Mouse (Mus musculus) midbrain, embryonic 10.5 days (tissue): ENCODE data around the gene Ddrgk1. TPM values are rescaled to one million over a fixed set of nuclear protein-coding genes. Genes with fewer than 3 reads are reported as not detected.
A peak's percentile ranks its signal among the peaks of the same experiment; 100 is the strongest.

Experiments used
- DNase-seq: peaks from one replicate; pipeline ENCODE4 v3.0.0-alpha.2; 2017; ENCODE audit warnings: low spot score
- H3K27ac ChIP-seq: fragments of 300-500 bp; sonication (generic); replicated peaks from 2 replicates; pipeline ENCODE4 v1.5.1; 2016; ENCODE audit warnings: mild to moderate bottlenecking
- H3K27me3 ChIP-seq: fragments of 300-500 bp; sonication (generic); 2 replicates; pipeline ENCODE4 v1.6.1; 2016; ENCODE audit warnings: low read depth, mild to moderate bottlenecking; ENCODE audit not compliant: poor library complexity, severe bottlenecking
- H3K36me3 ChIP-seq: fragments of 300-500 bp; sonication (generic); 2 replicates; pipeline ENCODE4 v1.6.1; 2016; ENCODE audit warnings: mild to moderate bottlenecking, moderate library complexity
- H3K4me1 ChIP-seq: fragments of 300-500 bp; sonication (generic); 2 replicates; pipeline ENCODE4 v1.6.1; 2016
- H3K4me3 ChIP-seq: fragments of 300-500 bp; sonication (generic); 2 replicates; pipeline ENCODE4 v1.5.1; 2016; ENCODE audit warnings: mild to moderate bottlenecking, moderate library complexity
- H3K9me3 ChIP-seq: fragments of 300-500 bp; sonication (generic); replicated peaks from 2 replicates; pipeline ENCODE4 v1.6.1; 2016; ENCODE audit warnings: mild to moderate bottlenecking
- WGBS: fragments of 180-500 bp; shearing (Covaris S2); methylation state at CpG from one replicate; pipeline ENCODE4 v1.1.7; 2016; 5-methylcytosine and 5-hydroxymethylcytosine counted together
- polyA plus RNA-seq: library from polyadenylated mRNA; unstranded; fragments of >200 nt; fragmentation: Nextera tagmentation; extraction: Ambion mirVana; gene quantifications from 2 replicates; pipeline ENCODE4 v1.2.1, GENCODE M21; 2016

Gene Ddrgk1
- polyA plus RNA-seq, result 40.6 and 45.6 TPM in 2 replicates

DNA sequence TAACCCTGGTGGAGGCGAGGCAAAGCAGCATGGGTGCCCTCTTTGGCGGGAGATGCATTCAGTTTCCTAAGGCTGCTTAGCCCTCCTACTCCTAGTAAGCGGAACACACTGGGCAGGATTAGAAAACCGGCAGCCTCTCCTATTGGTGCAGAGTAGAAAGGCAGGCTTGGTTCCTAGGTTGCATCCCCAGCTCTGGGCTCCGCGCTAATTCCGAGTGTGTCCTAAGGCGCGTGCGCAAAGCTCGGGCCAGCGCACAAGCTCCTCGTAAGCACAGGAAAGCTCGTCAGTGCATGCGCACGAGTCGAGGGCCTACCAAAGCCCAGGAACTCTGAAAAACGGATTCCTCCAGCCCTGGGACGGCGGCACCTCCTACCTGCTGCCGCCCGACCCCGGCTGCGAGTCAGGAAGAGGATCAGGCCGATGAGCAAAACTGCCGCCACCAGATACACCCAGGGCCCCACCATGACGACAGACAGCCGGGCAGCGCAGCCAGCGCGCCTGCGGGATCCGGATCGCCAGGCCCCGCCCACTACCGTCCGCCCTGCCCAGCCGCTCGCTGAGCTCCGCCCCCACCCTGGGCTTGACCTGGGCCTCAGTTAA is at the start of gene Ddrgk1:
TSS of gene Ddrgk1 (minus strand) at position 558 of the 600 bp plus-strand sequence.
- Histone ChIP-seq H3K27me3 (no peaks in the 10 kb centered on the region), H3K4me3 (peak within 1 kb of the TSS; percentile 71), H3K36me3 (peaks cover 37% of the 10 kb centered on the region), H3K4me1 (peaks cover 45% of the 10 kb centered on the region), H3K9me3 (no peaks in the 10 kb centered on the region), H3K27ac (peak within 1 kb of the TSS; percentile 98)
- DNase-seq, result peak; percentile 95
- 0% methylated on average over 40 of the region's 40 CpGs for WGBS

DNA sequence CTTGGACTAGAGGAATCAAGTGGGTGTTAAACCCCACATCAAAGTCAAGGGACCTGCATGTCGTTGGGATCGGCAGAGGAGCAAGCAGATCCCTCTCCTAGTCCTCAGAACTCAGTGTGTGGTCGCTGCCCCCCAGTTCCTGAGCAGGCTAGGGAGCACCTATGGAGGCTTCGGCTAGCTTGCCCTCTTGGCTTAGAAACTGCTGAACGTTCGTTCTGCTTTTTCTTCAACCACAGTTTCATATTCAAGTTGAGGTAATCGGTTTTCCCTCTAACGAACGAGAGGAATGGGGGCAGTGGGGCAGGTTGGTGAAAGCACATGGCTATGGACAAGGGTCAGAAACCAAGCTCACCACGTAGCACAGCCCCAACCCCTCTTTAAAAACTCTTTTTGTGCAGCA is 42.6 kb upstream of the Ddrgk1 start:
- WGBS, result 71% methylated on average over 10 of the region's 10 CpGs
- H3K36me3 ChIP-seq, result peaks cover 27% of the 10 kb centered on the region
- no peak overlapping the region; the same call in 1 of the 2 replicates for H3K27ac ChIP-seq
- no peak overlapping the region for H3K4me3 ChIP-seq
- no peaks in the 10 kb centered on the region for H3K9me3 ChIP-seq
- DNase-seq, result no peak
- H3K4me1 ChIP-seq, result peaks cover 9% of the 10 kb centered on the region
- no peaks in the 10 kb centered on the region for H3K27me3 ChIP-seq

DNA sequence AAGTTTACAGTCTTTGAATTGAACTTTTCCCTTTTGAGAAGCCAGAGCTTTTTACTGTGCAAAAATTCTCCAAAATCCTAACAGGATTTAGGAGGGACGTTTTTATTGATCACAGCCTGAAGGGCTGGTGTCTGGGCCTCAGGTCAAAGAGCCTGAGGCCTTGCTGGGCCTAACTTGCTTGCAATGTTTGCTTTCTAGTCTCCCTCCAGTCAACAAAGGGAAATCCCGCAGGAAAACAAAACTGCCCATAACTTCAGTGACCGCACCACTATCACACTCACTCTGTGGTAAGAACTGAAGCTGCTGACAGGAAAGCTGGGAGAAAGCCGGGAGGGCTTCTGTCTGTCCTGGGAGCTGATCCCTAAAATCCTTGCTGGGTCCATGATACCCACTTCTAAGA is 42.1 kb upstream of the Ddrgk1 start:
- 69% methylated on average over 4 of the region's 4 CpGs for WGBS
- H3K27ac ChIP-seq, result no peak overlapping the region; the same call in 1 of the 2 replicates
- H3K9me3 ChIP-seq, result no peaks in the 10 kb centered on the region
- H3K4me3 ChIP-seq, result no peak overlapping the region
- no peak for DNase-seq
- H3K4me1 ChIP-seq, result peaks cover 9% of the 10 kb centered on the region
- peaks cover 23% of the 10 kb centered on the region for H3K36me3 ChIP-seq
- no peaks in the 10 kb centered on the region for H3K27me3 ChIP-seq

DNA sequence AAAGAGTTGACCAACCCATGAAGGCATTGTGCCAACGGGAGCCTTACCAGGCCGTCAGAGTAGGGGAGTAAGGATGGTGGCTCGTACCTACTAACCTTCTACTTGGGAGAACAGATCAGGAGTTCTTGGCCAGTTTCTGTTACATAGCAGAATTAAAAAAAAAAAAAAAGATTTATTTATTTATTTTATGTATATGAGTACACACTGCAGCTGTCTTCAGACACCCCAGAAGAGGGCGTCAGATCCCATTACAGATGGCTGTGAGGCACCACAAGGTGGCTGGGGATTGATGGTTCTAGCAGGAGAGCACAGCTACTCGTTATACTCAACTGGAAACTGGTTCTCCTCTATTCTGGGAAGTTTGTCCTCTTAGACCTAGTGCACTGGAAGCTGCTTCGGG is 40.7 kb upstream of the Ddrgk1 start:
- Histone ChIP-seq H3K36me3 (peaks cover 11% of the 10 kb centered on the region), H3K4me3 (no peak overlapping the region), H3K27me3 (peaks cover 7% of the 10 kb centered on the region; the same call in 1 of the 2 replicates), H3K9me3 (no peaks in the 10 kb centered on the region), H3K4me1 (peaks cover 9% of the 10 kb centered on the region), H3K27ac (no peak overlapping the region)
- 73% methylated on average over 6 of the region's 6 CpGs for WGBS
- no peak for DNase-seq

DNA sequence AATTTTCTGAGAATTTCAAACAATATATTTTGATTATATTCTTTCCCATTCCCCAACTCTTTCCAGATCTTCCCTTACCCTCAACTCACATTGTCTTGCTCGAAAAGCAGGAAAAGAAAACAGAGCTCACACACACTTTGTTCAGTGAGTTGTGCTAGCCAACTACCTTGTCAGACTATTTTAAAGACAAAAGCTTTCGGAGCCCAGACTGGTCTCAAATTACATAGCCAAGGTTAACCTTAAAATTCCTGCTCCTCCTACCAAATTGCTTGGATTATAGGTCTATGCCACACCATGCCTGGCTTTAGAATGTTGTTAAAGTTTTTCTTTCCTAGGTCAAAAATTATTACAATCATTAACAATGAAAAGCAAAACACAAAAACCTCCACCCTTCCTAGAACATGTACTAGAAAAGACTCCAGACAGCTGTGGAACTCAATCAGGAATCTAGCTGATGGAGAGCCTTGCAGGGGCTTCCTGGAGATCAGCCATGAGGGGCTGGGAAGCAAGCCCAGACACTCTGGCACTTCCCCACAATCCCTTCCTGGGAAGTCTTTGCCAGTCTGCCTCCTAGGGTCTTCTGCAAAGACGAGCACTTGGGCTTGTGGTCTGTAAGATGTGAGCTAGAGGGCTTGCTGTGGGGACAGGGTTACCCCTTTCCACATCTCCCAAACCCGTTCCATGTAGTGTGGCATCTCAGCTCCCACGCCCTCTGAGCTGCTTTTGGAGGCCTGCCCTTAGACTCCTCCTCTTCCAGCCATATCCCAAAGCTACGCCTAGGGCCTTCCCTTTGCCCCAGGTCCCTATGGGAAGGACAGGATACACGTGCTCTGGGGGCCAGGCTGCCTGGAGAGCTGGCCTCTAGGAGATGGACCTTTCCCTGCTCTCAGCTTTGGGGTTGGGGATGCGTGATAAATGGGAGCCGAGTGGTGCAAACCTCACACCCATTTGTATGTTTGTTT is 39.9 kb upstream of the Ddrgk1 start:
- Histone ChIP-seq H3K9me3 (no peaks in the 10 kb centered on the region), H3K27ac (no peak overlapping the region), H3K27me3 (peaks cover 16% of the 10 kb centered on the region), H3K4me1 (peaks cover 9% of the 10 kb centered on the region), H3K36me3 (peaks cover 4% of the 10 kb centered on the region; the same call in 1 of the 2 replicates), H3K4me3 (no peak overlapping the region)
- WGBS, result 77% methylated on average over 9 of the region's 9 CpGs
- DNase-seq, result no peak

DNA sequence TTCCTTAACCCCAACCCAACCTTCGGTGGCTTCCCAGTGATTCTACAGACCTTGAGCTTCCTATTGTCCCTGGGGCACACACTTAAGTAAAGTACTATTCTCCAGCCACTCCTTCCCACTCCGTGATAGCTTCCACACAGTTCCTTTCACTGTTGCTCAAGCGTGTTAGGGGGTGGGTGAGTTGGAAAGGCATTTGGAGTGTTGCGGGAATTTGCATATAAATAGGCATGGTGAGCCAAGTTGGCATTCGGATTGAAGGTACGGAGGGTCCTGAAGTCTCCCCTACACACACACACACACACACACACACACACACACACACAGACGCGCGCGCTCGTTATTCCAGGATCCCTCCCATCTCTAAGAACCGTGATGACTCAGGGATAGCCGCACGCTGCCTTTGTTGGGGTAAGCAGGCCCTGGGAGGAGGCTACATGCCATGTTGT is 33.4 kb upstream of the Ddrgk1 start:
- peaks cover 70% of the 10 kb centered on the region for H3K27me3 ChIP-seq
- no peaks in the 10 kb centered on the region for H3K9me3 ChIP-seq

DNA sequence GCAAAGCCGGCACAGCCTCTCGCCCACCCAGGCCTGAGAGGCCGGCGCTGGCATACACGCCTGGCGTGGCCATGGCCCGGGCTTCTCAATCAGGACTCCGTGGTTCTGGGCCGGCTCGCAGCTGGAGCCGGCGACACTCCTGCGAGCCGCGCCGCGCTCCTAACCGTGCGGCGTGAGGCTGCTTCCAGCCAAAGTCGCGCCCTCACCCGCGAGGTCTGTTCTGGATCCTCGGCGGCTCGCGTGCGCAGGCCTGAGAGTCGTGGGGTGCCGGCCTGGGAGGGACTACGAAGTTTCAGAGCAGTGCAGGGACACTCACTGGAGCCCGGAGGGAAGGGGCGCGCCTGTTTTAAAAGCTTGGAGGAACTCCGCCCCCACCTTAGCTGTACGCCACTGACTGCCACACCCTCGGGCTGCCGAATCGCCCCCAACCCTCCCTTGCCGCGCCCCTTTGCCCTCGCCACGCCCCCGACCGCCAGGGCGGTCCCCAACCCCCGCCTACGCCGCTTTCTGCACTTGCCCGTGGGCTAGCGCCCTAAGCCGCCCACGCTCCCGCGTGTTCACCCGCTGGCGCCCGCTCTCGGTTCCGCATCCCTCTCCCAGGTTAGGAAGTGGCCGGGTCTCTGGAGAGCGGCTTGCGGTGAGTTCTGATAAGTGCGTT is 32.8 kb upstream of the Ddrgk1 start, which contains the start of gene Slc4a11:
TSS of gene Slc4a11 (minus strand) at position 367 of the 658 bp plus-strand sequence.
- DNase-seq, result peak; percentile 63
- H3K4me3 ChIP-seq, result peak within 1 kb of the TSS; percentile 70
- no peaks in the 10 kb centered on the region for H3K36me3 ChIP-seq
- H3K27ac ChIP-seq, result peak within 1 kb of the TSS; percentile 10
- no peaks in the 10 kb centered on the region for H3K9me3 ChIP-seq
- peaks cover 22% of the 10 kb centered on the region for H3K4me1 ChIP-seq
- under 1% methylated on average over 65 of the region's 65 CpGs for WGBS
- H3K27me3 ChIP-seq, result peaks cover 70% of the 10 kb centered on the region

More for the DNA sequence above, 33.4 kb upstream of the Ddrgk1 start:
- peak; percentile 22 for DNase-seq
- H3K4me3 ChIP-seq, result peak overlapping the region; percentile 70
- 3% methylated on average over 14 of the region's 14 CpGs for WGBS
- no peaks in the 10 kb centered on the region for H3K36me3 ChIP-seq
- peak overlapping the region; percentile 10 for H3K27ac ChIP-seq
- H3K4me1 ChIP-seq, result peaks cover 22% of the 10 kb centered on the region

DNA sequence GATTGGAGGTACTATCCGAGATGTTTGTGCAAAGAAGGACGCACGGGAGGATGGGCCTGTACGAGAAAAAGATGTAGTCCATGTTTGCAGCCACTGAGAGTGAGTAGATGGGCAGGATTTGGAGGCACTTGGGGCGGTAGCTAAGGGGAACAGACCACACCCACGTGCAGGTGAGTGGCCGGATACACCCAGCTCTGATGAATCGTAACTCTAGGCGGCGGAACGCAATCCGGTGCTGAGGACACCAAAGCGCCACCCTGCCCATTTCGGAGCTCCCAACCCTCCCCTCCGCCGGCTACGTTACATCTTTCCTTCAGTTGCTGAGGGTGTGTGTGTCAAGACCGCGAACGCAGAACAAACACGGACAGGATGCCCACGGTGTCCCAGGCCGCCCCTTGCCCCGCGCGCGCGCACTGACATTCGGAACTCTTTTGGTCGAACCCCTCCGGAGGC is 32.3 kb upstream of the Ddrgk1 start:
- no peak for DNase-seq
- Histone ChIP-seq H3K36me3 (no peaks in the 10 kb centered on the region), H3K27me3 (peaks cover 70% of the 10 kb centered on the region), H3K9me3 (no peaks in the 10 kb centered on the region), H3K27ac (no peak overlapping the region), H3K4me1 (peaks cover 22% of the 10 kb centered on the region), H3K4me3 (peak overlapping the region; percentile 70)
- under 1% methylated on average over 31 of the region's 31 CpGs for WGBS

DNA sequence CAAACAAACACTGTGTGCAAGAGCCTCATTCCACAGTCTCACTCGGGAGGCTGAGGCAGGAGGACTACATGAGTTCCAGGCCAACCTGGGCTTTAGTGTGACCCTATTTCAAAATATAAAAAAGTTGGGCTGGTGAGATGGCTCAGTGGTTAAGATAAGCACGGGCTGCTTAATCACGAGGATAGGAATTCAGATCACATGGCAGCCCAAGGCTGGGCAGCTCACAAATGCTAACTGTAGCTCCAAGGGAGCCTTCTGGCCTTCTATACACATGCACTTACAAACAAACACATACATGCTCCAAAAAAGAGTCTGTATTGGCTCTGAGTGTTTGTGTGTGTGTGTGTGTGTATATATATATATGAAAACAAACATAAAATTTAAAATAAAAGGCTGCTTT is 29.1 kb upstream of the Ddrgk1 start:
- Histone ChIP-seq H3K27ac (no peak overlapping the region), H3K4me1 (peaks cover 22% of the 10 kb centered on the region), H3K4me3 (no peak overlapping the region), H3K27me3 (peaks cover 48% of the 10 kb centered on the region), H3K9me3 (no peaks in the 10 kb centered on the region), H3K36me3 (no peaks in the 10 kb centered on the region)
- WGBS, result 46% methylated on average over 3 of the region's 3 CpGs
- DNase-seq, result no peak

DNA sequence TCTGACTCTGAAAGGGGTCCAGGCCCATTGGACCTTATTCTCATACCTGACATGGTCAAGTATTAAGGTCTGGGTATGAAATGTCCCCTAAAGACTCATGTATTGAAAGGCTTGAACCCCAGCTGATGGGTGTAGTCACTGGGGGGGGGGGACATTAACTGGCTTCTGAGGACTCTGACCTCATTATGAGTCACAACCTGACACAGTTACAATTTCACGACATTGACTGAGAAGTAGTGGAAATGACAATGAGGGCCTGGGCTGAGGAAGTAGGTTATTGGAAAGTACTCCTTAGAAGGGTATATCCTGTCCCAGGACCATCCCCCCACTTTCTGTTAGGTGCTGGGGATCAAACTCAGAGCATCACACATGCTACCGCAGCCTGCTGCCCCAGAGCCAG is 24.6 kb upstream of the Ddrgk1 start:
- H3K36me3 ChIP-seq, result peaks cover 28% of the 10 kb centered on the region
- no peak overlapping the region for H3K27ac ChIP-seq
- DNase-seq, result no peak
- H3K9me3 ChIP-seq, result no peaks in the 10 kb centered on the region
- no peaks in the 10 kb centered on the region for H3K4me1 ChIP-seq
- H3K4me3 ChIP-seq, result no peak overlapping the region
- WGBS, result 80% methylated on average over 2 of the region's 2 CpGs
- H3K27me3 ChIP-seq, result peaks cover 2% of the 10 kb centered on the region

DNA sequence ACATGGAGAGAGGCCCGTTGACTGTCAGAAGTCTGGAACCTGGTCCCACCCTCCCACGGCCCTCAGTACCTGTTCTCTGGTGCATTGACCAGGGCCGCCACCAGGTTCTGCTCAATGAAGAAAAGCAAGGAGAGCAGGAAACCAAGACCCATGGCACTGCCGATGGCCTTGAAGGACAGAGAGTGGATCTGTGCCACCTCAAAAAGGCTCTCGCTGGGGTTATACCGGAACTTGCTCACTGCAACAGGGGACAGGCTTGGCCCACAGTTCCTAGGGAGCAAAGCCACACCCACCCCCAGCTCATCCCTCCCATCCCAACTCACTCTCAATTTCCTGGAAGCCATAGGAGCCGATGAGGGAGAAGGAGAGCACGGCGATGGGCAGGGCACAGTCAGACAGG is 21.0 kb upstream of the Ddrgk1 start:
- no peak overlapping the region for H3K27ac ChIP-seq
- no peaks in the 10 kb centered on the region for H3K9me3 ChIP-seq
- no peaks in the 10 kb centered on the region for H3K27me3 ChIP-seq
- peaks cover 64% of the 10 kb centered on the region for H3K36me3 ChIP-seq
- H3K4me3 ChIP-seq, result no peak overlapping the region
- DNase-seq, result no peak
- H3K4me1 ChIP-seq, result no peaks in the 10 kb centered on the region
- 88% methylated on average over 9 of the region's 9 CpGs for WGBS

DNA sequence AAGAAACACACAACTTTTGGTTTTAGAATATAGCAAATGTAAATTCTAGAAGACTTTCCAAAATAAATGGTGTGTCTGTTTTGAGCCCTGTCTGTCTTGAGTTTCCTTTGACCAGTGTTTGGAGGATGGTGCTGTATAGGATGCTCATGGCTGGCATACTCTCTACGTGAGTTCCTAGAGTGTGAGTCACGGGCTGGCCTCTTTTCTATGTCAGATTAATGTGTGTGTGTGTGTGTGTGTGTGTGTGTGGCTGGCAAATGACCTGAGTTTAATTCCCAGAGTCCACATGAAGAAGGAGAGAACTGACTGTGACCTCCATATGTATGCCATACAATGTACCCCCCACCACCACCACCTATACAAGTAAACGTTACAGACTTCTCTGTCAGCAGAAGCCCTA is 17.1 kb upstream of the Ddrgk1 start:
- Histone ChIP-seq H3K36me3 (peaks cover 99% of the 10 kb centered on the region), H3K4me1 (no peaks in the 10 kb centered on the region), H3K27ac (no peak overlapping the region), H3K9me3 (no peaks in the 10 kb centered on the region), H3K27me3 (no peaks in the 10 kb centered on the region), H3K4me3 (no peak overlapping the region)
- WGBS, result 88% methylated on average over 3 of the region's 3 CpGs
- DNase-seq, result no peak
